Mouse (Mus musculus) adrenal gland, postnatal 10 days (tissue): ENCODE data around the gene Tmsb4x. TPM values are rescaled to one million over a fixed set of nuclear protein-coding genes. Genes with fewer than 3 reads are reported as not detected.

Source experiments
- DNase-seq: peaks from one replicate; pipeline ENCODE4 v3.0.0; 2021; ENCODE audit warnings: mixed read lengths
- total RNA-seq, 2 experiments: library from RNA; stranded (reverse); gene quantifications; 2 replicates each; pipeline ENCODE4 v1.2.3; 2021

Tmsb4x gene
- total RNA-seq, 2 experiments from 2014 or later: 687 to 755 TPM

DNA sequence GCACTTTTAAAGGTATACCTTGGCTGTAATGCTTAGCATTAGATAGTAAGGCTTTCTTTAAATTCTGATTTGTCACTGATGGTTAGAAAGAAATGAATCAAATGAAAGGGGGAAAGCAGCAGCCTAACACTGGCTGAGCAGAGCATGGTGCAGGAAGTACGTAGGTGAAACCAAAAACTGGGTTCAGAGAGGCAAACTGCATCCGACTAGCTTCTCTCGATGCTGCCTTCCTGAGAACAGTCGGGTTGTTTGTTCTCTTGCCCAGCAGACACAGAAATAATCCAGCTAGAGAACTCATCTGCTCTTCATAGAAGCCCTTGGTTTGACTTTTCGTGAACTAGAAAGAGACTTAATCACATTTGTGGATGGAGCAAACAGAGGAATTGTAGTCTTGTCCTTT is 26.7 kb downstream of the Tmsb4x start:
- DNase-seq: no peak

DNA sequence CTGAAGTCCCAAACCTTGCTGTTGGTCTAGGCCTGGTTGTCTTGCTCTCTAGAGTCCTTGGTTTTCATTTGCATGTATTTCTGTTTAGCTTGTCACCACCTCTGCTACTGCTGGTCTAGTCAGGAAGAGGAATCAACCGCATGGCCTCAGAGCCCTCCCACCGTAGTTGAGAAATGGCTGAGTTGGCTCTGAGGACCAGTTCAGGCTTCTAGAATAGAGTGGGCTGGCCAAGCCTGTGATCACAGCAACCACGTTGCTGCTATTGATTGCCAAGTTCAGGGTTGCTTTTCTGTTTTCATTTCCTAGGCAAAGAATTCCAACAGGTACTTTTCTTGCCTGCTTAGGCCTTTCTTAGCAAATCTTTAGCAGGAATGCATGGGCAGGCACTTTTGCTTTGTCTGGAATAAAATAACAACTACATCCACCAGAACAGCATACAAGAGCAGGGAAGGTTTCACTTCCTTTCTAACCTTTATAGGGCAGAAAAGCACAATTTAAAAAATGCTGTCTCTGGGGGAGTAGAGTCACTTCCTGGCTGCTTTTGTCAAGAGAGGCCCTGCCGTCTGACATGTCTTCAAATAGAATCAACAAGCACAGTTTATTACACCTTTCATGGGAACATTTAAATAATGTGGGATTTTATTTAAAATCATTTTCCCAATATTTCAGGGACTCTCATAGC is 29.0 kb downstream of the Tmsb4x start:
- DNase-seq: no peak

DNA sequence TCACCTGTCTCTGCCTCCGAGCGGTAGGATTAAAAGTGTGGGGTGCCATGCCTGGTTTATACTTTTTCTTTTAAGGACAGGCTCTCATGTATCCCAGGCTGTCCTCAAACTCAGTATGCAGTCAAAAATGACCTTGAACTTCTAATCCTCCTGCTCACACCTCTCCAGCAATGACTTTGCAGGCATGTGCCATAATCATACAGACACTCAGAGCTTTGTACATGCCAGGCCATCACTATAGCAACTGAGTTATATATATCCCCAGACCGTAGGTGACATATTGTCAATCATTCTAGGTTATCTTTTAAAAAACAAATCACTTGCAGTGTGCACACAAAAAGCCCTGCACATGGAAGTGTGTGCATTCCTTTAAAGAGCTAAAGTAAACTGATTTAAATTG is 29.6 kb downstream of the Tmsb4x start:
- no peak for DNase-seq

DNA sequence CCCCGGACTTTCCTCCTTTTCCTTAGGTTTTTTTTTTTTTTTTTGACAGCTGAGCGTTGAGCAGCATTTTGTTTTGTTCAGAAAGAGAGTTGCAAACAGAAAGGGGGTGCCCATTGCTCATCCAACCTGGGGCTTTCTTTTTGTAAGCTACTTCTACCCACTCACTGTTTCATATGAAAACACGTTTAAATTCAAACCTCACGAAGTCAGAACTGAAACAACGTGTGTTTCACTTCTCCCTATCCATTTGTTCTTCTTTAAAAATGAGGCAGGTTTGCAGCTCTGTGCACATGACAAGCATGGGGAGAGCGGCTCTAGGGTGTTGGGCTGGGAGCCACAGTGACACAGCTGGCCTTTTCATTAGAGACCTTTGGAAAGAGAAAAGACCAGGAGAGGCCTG is 33.8 kb downstream of the Tmsb4x start:
- no peak for DNase-seq

DNA sequence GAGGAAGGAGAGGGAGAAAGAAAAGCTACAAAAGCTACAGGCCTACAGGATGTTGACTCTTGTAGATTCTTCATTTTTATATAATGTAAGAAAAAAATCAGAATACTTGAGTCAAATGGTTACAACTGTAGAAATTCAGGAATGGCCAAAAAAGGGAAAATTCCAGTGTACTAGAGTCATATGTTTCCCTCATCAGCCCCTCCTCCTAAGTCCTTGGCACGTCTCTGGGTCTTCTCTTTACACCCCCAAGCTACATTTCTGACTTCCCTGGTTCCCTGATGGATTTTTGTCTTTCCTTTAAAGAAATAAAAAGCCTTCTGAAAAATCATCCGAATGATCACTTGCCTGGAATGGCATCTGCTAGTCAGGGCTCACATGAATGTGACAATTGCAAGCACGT is 34.8 kb downstream of the Tmsb4x start:
- no peak for DNase-seq

DNA sequence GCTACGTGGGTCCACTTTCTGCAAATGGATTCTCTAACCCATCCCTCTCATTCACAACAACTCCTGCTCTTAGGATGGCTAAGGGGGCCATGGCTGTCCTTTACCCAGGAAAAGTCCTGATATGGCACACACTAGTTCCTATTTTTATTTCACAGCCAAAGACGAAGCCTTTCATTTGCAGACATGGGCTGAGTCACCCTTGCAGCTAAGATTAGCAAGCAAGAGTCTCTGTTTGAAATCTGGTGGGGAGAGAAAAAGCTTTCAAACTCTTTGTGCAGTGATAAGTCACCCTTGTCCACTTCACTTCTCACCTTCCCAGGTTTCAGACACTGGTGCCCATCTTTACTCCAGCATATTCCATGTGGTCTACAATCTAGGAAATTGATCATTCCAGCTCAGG is 36.9 kb downstream of the Tmsb4x start:
- DNase-seq: no peak

DNA sequence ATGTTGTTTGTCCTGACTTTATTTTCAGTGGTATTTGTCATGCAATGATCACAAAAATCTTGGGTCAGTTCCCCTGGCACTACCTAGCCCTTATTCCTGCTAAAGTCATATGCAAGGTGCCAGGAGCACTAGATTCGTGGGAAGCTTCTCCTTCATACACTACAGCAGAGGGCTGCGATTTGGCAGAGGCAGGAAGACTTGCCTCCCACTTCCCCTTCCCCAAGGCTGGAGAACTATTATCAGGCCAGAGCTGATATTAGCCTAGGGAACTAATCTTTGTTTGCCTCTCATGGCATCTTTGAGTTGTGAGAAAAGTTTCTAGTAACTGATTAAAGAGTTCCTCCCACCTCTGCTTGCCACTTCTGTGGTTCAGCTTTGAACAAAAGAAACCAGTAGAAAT is 37.8 kb downstream of the Tmsb4x start:
- DNase-seq: no peak

DNA sequence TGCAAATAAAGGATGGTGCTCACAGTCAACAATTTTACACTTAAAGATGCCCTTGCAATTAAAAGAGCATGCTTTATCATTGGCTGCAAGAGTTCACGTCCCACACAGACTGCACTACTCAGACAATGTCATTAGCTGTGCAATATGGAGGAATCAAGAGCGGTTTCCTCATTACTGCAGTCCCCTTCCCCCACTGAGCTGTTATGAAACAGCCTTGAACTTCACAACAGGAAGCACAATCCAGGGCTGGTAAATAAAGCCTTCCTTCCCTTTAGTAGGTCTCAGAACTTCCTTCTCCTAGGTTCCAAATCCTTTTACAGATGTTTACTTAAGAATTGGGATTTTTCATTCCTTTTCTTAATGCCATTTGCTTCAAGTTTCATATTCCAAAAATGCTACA is 41.8 kb downstream of the Tmsb4x start:
- no peak for DNase-seq

DNA sequence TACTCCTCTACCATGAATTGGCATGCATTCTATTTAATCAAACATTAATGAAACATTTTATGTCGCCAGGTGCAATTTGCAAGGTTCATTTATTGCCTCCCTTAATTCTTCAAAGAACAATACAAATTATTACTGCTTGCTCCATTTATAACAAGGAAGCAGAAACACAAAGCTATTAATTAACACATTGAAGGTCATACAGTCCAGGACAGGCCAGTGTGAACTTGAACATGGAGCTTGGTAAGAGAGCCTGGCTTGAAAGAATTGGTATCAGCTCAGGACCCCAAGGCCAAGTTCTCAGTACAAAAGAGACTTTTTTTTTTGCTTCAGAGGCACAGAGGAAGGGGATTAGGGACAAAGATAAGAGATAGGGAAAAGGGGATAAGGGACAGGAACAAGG is 43.1 kb downstream of the Tmsb4x start:
- no peak for DNase-seq

DNA sequence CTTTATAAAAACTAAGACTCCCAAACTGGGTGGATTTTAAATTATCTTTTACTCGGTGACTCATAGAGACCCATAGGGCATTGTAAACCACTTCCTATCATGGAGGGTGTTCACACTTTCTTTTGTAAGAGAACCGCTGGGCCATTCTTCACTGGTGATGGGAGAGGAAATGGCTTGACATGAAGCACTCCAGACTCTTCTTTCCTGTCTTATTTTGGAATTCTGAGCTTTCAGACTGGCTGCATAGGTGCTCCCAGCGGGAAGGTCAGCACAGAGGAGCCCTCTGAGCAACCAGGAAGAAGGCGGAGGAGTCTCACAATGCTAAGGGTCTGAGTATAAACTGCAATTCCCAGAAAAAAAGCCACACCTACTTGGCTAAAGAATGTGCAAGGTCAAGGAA is 51.4 kb downstream of the Tmsb4x start:
- DNase-seq: no peak

Other genes with a start within 250 kb of the Tmsb4x start
- gene Tlr8, start 55.0 kb upstream of the Tmsb4x start, total RNA-seq: 1 to 10 TPM; 1.4 to 1.5 TPM
- 1 to 10 TPM; 2.2 to 2.6 TPM for gene Tlr7, start 121.2 kb upstream of the Tmsb4x start, total RNA-seq
- 10 to 100 TPM; 19.3 to 22.5 TPM for gene Prps2, start 173.4 kb upstream of the Tmsb4x start, total RNA-seq